Mouse (Mus musculus): Measurements from ENCODE around the gene H2-DMa.
A peak's percentile ranks its signal among the peaks of the same experiment; 100 is the strongest.

H2-DMa gene

GRCm38 (mm10) chr17:34104804-34105203, 14.5 kb upstream of the H2-DMa start:
- DNase-seq (ENCODE audit: low read depth), result peak; percentile 15

- no peak for DNase-seq (ENCODE audit: low read depth)
Observed at GRCm38 (mm10) chr17:34106555-34106954, 12.8 kb upstream of the H2-DMa start.

- peak; percentile 22 for DNase-seq (ENCODE audit: low read depth)
Observed at GRCm38 (mm10) chr17:34107109-34107867, 12.1 kb upstream of the H2-DMa start.

GRCm38 (mm10) chr17:34108460-34108859, 10.9 kb upstream of the H2-DMa start:
- peak; percentile 12 for DNase-seq (ENCODE audit: low read depth)

- DNase-seq (ENCODE audit: low read depth), result peak; percentile 70
Observed at GRCm38 (mm10) chr17:34109038-34109805, 10.1 kb upstream of the H2-DMa start.

- DNase-seq (ENCODE audit: low read depth), result peak; percentile 54
Observed at GRCm38 (mm10) chr17:34109806-34110195, 9.5 kb upstream of the H2-DMa start.

GRCm38 (mm10) chr17:34110309-34110708, 9.0 kb upstream of the H2-DMa start:
- DNase-seq (ENCODE audit: low read depth), result no peak

- DNase-seq (ENCODE audit: low read depth), result peak; percentile 33
Observed at GRCm38 (mm10) chr17:34114114-34114513, 5.2 kb upstream of the H2-DMa start.

- DNase-seq (ENCODE audit: low read depth), result peak; percentile 37
Observed at GRCm38 (mm10) chr17:34116736-34117370, 2.5 kb upstream of the H2-DMa start.

- peak; percentile 70 for DNase-seq (ENCODE audit: low read depth)
Observed at GRCm38 (mm10) chr17:34117421-34118112, 1.8 kb upstream of the H2-DMa start.

GRCm38 (mm10) chr17:34118113-34118872, 1.0 kb upstream of the H2-DMa start:
- DNase-seq (ENCODE audit: low read depth), result peak; percentile 67

- DNase-seq (ENCODE audit: low read depth), result no peak
Observed at GRCm38 (mm10) chr17:34118873-34119248, 480 bp upstream of the H2-DMa start.

GRCm38 (mm10) chr17:34120180-34120723, 911 bp downstream of the H2-DMa start:
- peak; percentile 81 for DNase-seq (ENCODE audit: low read depth)

GRCm38 (mm10) chr17:34120814-34121171, 1.5 kb downstream of the H2-DMa start:
- DNase-seq (ENCODE audit: low read depth), result peak; percentile 79

GRCm38 (mm10) chr17:34121172-34121878, 2.0 kb downstream of the H2-DMa start:
- peak; percentile 76 for DNase-seq (ENCODE audit: low read depth)

- no peak for DNase-seq (ENCODE audit: low read depth)
Observed at GRCm38 (mm10) chr17:34121879-34122187, 2.5 kb downstream of the H2-DMa start.

GRCm38 (mm10) chr17:34122188-34122984, 3.0 kb downstream of the H2-DMa start, which contains the start of gene Brd2:
TSS of gene Brd2 (minus strand) at chr17:34122634.
- DNase-seq (ENCODE audit: low read depth), result peak; percentile 98

GRCm38 (mm10) chr17:34123111-34123510, 3.8 kb downstream of the H2-DMa start:
- no peak for DNase-seq (ENCODE audit: low read depth)

- no peak for DNase-seq (ENCODE audit: low read depth)
Observed at GRCm38 (mm10) chr17:34123518-34123917, 4.2 kb downstream of the H2-DMa start.

- no peak for DNase-seq (ENCODE audit: low read depth)
Observed at GRCm38 (mm10) chr17:34124649-34125048, 5.3 kb downstream of the H2-DMa start.

Data from naive thymus-derived CD4-positive, alpha-beta T cell, adult 2 months (primary cell).